Mouse (Mus musculus): ENCODE data around the gene Fblim1. TPM values are rescaled to one million over a fixed set of nuclear protein-coding genes. Genes with fewer than 3 reads are reported as not detected.
A peak's percentile ranks its signal among the peaks of the same experiment; 100 is the strongest.
"Not testable (repeated sequence)": the region's sequence is repeated elsewhere in the genome, so short reads cannot be mapped to it uniquely, and the experiment has no call there.

The Fblim1 gene
- polyA plus RNA-seq, 1 experiment from 2014 or later, result 29.1 TPM

- WGBS, result 92% methylated on average over 5 of the region's 5 CpGs
- H3K4me1 ChIP-seq (ENCODE audit: control insufficient read depth, insufficient read depth, low read length), result no peaks in the 10 kb centered on the region
- H3K4me2 ChIP-seq (ENCODE audit: low read depth, low read length), result no peak overlapping the region
- no peak overlapping the region for H3K9ac ChIP-seq (replicated peaks; ENCODE audit: low read depth, low read length)
- H3K27ac ChIP-seq (ENCODE audit: low read depth, low read length), result no peak overlapping the region
- H3K36me3 ChIP-seq (ENCODE audit: control insufficient read depth, insufficient read depth, low read length), result no peaks in the 10 kb centered on the region
- H3K9me3 ChIP-seq (ENCODE audit: control insufficient read depth, low read length), result no peaks in the 10 kb centered on the region
- no peak overlapping the region for H3K4me3 ChIP-seq (ENCODE audit: low read depth, low read length)
- no peaks in the 10 kb centered on the region for H3K27me3 ChIP-seq (ENCODE audit: control insufficient read depth, insufficient read depth, low read length)
- ATAC-seq (ENCODE audit: low read depth), result no peak
These were observed 36.9 kb downstream of the Fblim1 start for GRCm38 (mm10) chr4:141568966-141569365.

GRCm38 (mm10) chr4:141567174-141567573 lies 38.7 kb downstream of the Fblim1 start:
- not testable (repeated sequence) for H3K36me3 ChIP-seq (ENCODE audit: control insufficient read depth, insufficient read depth, low read length); ATAC-seq (ENCODE audit: low read depth); H3K4me1 ChIP-seq (ENCODE audit: control insufficient read depth, insufficient read depth, low read length); H3K4me3 ChIP-seq (ENCODE audit: low read depth, low read length); H3K4me2 ChIP-seq (ENCODE audit: low read depth, low read length); H3K27ac ChIP-seq (ENCODE audit: low read depth, low read length); H3K27me3 ChIP-seq (ENCODE audit: control insufficient read depth, insufficient read depth, low read length); H3K9ac ChIP-seq (replicated peaks; ENCODE audit: low read depth, low read length); H3K9me3 ChIP-seq (ENCODE audit: control insufficient read depth, low read length)
- 92% methylated on average over 7 of the region's 7 CpGs for WGBS

GRCm38 (mm10) chr4:141566187-141566586 lies 39.7 kb downstream of the Fblim1 start:
- Histone ChIP-seq H3K4me1 (ENCODE audit: control insufficient read depth, insufficient read depth, low read length) (no peaks in the 10 kb centered on the region), H3K27me3 (ENCODE audit: control insufficient read depth, insufficient read depth, low read length) (no peaks in the 10 kb centered on the region), H3K4me3 (ENCODE audit: low read depth, low read length) (no peak overlapping the region), H3K9ac (replicated peaks; ENCODE audit: low read depth, low read length) (no peak overlapping the region), H3K36me3 (ENCODE audit: control insufficient read depth, insufficient read depth, low read length) (no peaks in the 10 kb centered on the region), H3K9me3 (ENCODE audit: control insufficient read depth, low read length) (no peaks in the 10 kb centered on the region), H3K27ac (ENCODE audit: low read depth, low read length) (no peak overlapping the region), H3K4me2 (ENCODE audit: low read depth, low read length) (no peak overlapping the region)
- ATAC-seq (ENCODE audit: low read depth), result no peak
- 92% methylated on average over 6 of the region's 6 CpGs for WGBS

- H3K4me3 ChIP-seq (ENCODE audit: low read depth, low read length), result no peak overlapping the region
- 40% methylated on average over 7 of the region's 7 CpGs for WGBS
- no peaks in the 10 kb centered on the region for H3K4me1 ChIP-seq (ENCODE audit: control insufficient read depth, insufficient read depth, low read length)
- H3K4me2 ChIP-seq (ENCODE audit: low read depth, low read length), result no peak overlapping the region
- no peaks in the 10 kb centered on the region for H3K9me3 ChIP-seq (ENCODE audit: control insufficient read depth, low read length)
- no peak overlapping the region for H3K9ac ChIP-seq (replicated peaks; ENCODE audit: low read depth, low read length)
- no peak overlapping the region for H3K27ac ChIP-seq (ENCODE audit: low read depth, low read length)
- no peak for ATAC-seq (ENCODE audit: low read depth)
- no peaks in the 10 kb centered on the region for H3K36me3 ChIP-seq (ENCODE audit: control insufficient read depth, insufficient read depth, low read length)
- H3K27me3 ChIP-seq (ENCODE audit: control insufficient read depth, insufficient read depth, low read length), result no peaks in the 10 kb centered on the region
These were observed 40.6 kb downstream of the Fblim1 start for GRCm38 (mm10) chr4:141565325-141565724.

- Histone ChIP-seq H3K4me3 (ENCODE audit: low read depth, low read length) (no peak overlapping the region), H3K4me1 (ENCODE audit: control insufficient read depth, insufficient read depth, low read length) (no peaks in the 10 kb centered on the region), H3K36me3 (ENCODE audit: control insufficient read depth, insufficient read depth, low read length) (no peaks in the 10 kb centered on the region), H3K27ac (ENCODE audit: low read depth, low read length) (no peak overlapping the region), H3K4me2 (ENCODE audit: low read depth, low read length) (no peak overlapping the region), H3K27me3 (ENCODE audit: control insufficient read depth, insufficient read depth, low read length) (no peaks in the 10 kb centered on the region), H3K9me3 (ENCODE audit: control insufficient read depth, low read length) (no peaks in the 10 kb centered on the region), H3K9ac (replicated peaks; ENCODE audit: low read depth, low read length) (no peak overlapping the region)
- WGBS, result 77% methylated on average over 3 of the region's 3 CpGs
- no peak for ATAC-seq (ENCODE audit: low read depth)
These were observed 41.2 kb downstream of the Fblim1 start for GRCm38 (mm10) chr4:141564660-141565059.

- no peak overlapping the region for H3K4me3 ChIP-seq (ENCODE audit: low read depth, low read length)
- WGBS, result 94% methylated on average over 4 of the region's 4 CpGs
- H3K4me2 ChIP-seq (ENCODE audit: low read depth, low read length), result no peak overlapping the region
- H3K36me3 ChIP-seq (ENCODE audit: control insufficient read depth, insufficient read depth, low read length), result no peaks in the 10 kb centered on the region
- no peak overlapping the region for H3K27ac ChIP-seq (ENCODE audit: low read depth, low read length)
- H3K4me1 ChIP-seq (ENCODE audit: control insufficient read depth, insufficient read depth, low read length), result no peaks in the 10 kb centered on the region
- H3K27me3 ChIP-seq (ENCODE audit: control insufficient read depth, insufficient read depth, low read length), result no peaks in the 10 kb centered on the region
- no peak overlapping the region for H3K9ac ChIP-seq (replicated peaks; ENCODE audit: low read depth, low read length)
- H3K9me3 ChIP-seq (ENCODE audit: control insufficient read depth, low read length), result no peaks in the 10 kb centered on the region
- ATAC-seq (ENCODE audit: low read depth), result no peak
These were observed 41.7 kb downstream of the Fblim1 start for GRCm38 (mm10) chr4:141564209-141564608.

- WGBS, result 86% methylated on average over 11 of the region's 11 CpGs
These were observed 43.6 kb downstream of the Fblim1 start for GRCm38 (mm10) chr4:141562281-141562680.

GRCm38 (mm10) chr4:141561331-141561919 lies 44.5 kb downstream of the Fblim1 start:
- not testable (repeated sequence) for H3K4me2 ChIP-seq (ENCODE audit: low read depth, low read length); H3K9ac ChIP-seq (replicated peaks; ENCODE audit: low read depth, low read length); ATAC-seq (ENCODE audit: low read depth); H3K27me3 ChIP-seq (ENCODE audit: control insufficient read depth, insufficient read depth, low read length); H3K27ac ChIP-seq (ENCODE audit: low read depth, low read length); H3K36me3 ChIP-seq (ENCODE audit: control insufficient read depth, insufficient read depth, low read length); H3K4me3 ChIP-seq (ENCODE audit: low read depth, low read length); H3K4me1 ChIP-seq (ENCODE audit: control insufficient read depth, insufficient read depth, low read length); H3K9me3 ChIP-seq (ENCODE audit: control insufficient read depth, low read length)
- WGBS, result 75% methylated on average over 5 of the region's 5 CpGs

More at GRCm38 (mm10) chr4:141562281-141562680, 43.6 kb downstream of the Fblim1 start:
- ATAC-seq (ENCODE audit: low read depth), result no peak
- Histone ChIP-seq H3K27me3 (ENCODE audit: control insufficient read depth, insufficient read depth, low read length) (no peaks in the 10 kb centered on the region), H3K4me1 (ENCODE audit: control insufficient read depth, insufficient read depth, low read length) (peaks cover 7% of the 10 kb centered on the region; the same call in 1 of the 2 replicates), H3K36me3 (ENCODE audit: control insufficient read depth, insufficient read depth, low read length) (no peaks in the 10 kb centered on the region), H3K9ac (replicated peaks; ENCODE audit: low read depth, low read length) (no peak overlapping the region), H3K4me2 (ENCODE audit: low read depth, low read length) (no peak overlapping the region), H3K27ac (ENCODE audit: low read depth, low read length) (no peak overlapping the region), H3K9me3 (ENCODE audit: control insufficient read depth, low read length) (no peaks in the 10 kb centered on the region), H3K4me3 (ENCODE audit: low read depth, low read length) (no peak overlapping the region)

- WGBS, result under 1% methylated on average over 9 of the region's 9 CpGs
These were observed 46.0 kb downstream of the Fblim1 start for GRCm38 (mm10) chr4:141559898-141560263.

More at GRCm38 (mm10) chr4:141559898-141560263, 46.0 kb downstream of the Fblim1 start:
- Histone ChIP-seq H3K27ac (ENCODE audit: low read depth, low read length) (peak overlapping the region; percentile 89), H3K36me3 (ENCODE audit: control insufficient read depth, insufficient read depth, low read length) (no peaks in the 10 kb centered on the region), H3K9me3 (ENCODE audit: control insufficient read depth, low read length) (no peaks in the 10 kb centered on the region), H3K9ac (replicated peaks; ENCODE audit: low read depth, low read length) (peak overlapping the region; percentile 32; the same call in 1 of the 2 replicates), H3K4me1 (ENCODE audit: control insufficient read depth, insufficient read depth, low read length) (peaks cover 7% of the 10 kb centered on the region; the same call in 1 of the 2 replicates), H3K4me3 (ENCODE audit: low read depth, low read length) (peak overlapping the region; percentile 29), H3K4me2 (ENCODE audit: low read depth, low read length) (peak overlapping the region; percentile 73), H3K27me3 (ENCODE audit: control insufficient read depth, insufficient read depth, low read length) (no peaks in the 10 kb centered on the region)
- ATAC-seq (ENCODE audit: low read depth), result peak; percentile 57; the same call in 1 of the 2 replicates
